14 mouse cellular contexts compared by ENCODE assay signal in genomic region chr3:151383326-151384019, GRCm38 (mm10). TPM values are rescaled to one million over a fixed set of nuclear protein-coding genes. Genes with fewer than 3 reads are reported as not detected.
DNase-seq lines count a peak whose midpoint lies in the region; ATAC-seq lines count a peak whose summit lies in the region.
"Had no signal": no experiment of that assay in that cellular context is flagged by ENCODE, and none has a peak within 500 bp of the region (broad histone marks: within the 10 kb centered on the region; RNA-seq: fewer than 3 reads in every experiment).

No protein-coding gene starts in this region.

- H3K4me1 ChIP-seq in forebrain, embryonic 16.5 days (replicated peaks; ENCODE audit: control insufficient read depth, insufficient read depth, low read length), result no peaks in the 10 kb centered on the region
- H3K4me1 ChIP-seq in hindbrain, embryonic 11.5 days (replicated peaks; ENCODE audit: control insufficient read depth, insufficient read depth, low read length), result no peaks in the 10 kb centered on the region
- H3K4me1 ChIP-seq: hindbrain, embryonic 10.5 days had no signal

- H3K27ac ChIP-seq in forebrain, embryonic 16.5 days (ENCODE audit: low read length), result no peak overlapping the region
- H3K27ac ChIP-seq in hindbrain, embryonic 11.5 days (ENCODE audit: low read depth, low read length), result no peak overlapping the region
- H3K27ac ChIP-seq: hindbrain, embryonic 10.5 days; left cerebral cortex, adult 2 months had no signal

- H3K4me3 ChIP-seq in forebrain, embryonic 16.5 days (replicated peaks; ENCODE audit: low read length), result no peak overlapping the region
- H3K4me3 ChIP-seq in hindbrain, embryonic 11.5 days (ENCODE audit: low read depth, low read length), result no peak overlapping the region
- H3K4me3 ChIP-seq: erythroblast, embryonic 14.5 days; hindbrain, embryonic 10.5 days; left cerebral cortex, adult 2 months had no signal

- 82% methylated on average over 5 of the region's 5 CpGs for WGBS in forebrain, embryonic 16.5 days
- WGBS in hindbrain, embryonic 11.5 days, result 79% methylated on average over 5 of the region's 5 CpGs

- H3K27me3 ChIP-seq in forebrain, embryonic 16.5 days (replicated peaks; ENCODE audit: control insufficient read depth, insufficient read depth, low read length), result no peaks in the 10 kb centered on the region
- H3K27me3 ChIP-seq in hindbrain, embryonic 11.5 days (ENCODE audit: control insufficient read depth, insufficient read depth, low read length), result no peaks in the 10 kb centered on the region

- H3K9ac ChIP-seq in forebrain, embryonic 16.5 days (replicated peaks; ENCODE audit: low read depth, low read length), result no peak overlapping the region
- H3K9ac ChIP-seq in hindbrain, embryonic 11.5 days (ENCODE audit: low read depth, low read length), result no peak overlapping the region

- ATAC-seq in common myeloid progenitor, adult 5-6 weeks (replicated peaks; ENCODE audit: low read depth, poor library complexity, severe bottlenecking), result peak; percentile 55
- no peak for ATAC-seq in forebrain, embryonic 16.5 days
- no peak for ATAC-seq in hindbrain, embryonic 11.5 days (ENCODE audit: low FRiP score)
- ATAC-seq: intestine, postnatal 0 days had no signal

- DNase-seq in adrenal gland, adult (ENCODE audit: inconsistent age in 2 of 2, low spot score in 1 of 2), result peak; percentile 36 to 65
- DNase-seq in adrenal gland, postnatal 10 days, result no peak
- DNase-seq in 3T3-L1 (ENCODE audit: low read depth, low spot score), result peak; percentile 53
- DNase-seq in kidney, postnatal 10 days, result peak; percentile 30
- no peak for DNase-seq in hindbrain, embryonic 11.5 days (ENCODE audit: low spot score)
- DNase-seq in spleen, postnatal 14 days (ENCODE audit: low spot score in 2 of 2), result no peak
- DNase-seq: embryo, embryonic 11 days; lung, postnatal 10 days had no signal

- H3K4me2 ChIP-seq in forebrain, embryonic 16.5 days (ENCODE audit: low read length), result no peak overlapping the region
- H3K4me2 ChIP-seq in hindbrain, embryonic 11.5 days (replicated peaks; ENCODE audit: low read depth, low read length), result no peak overlapping the region

- H3K36me3 ChIP-seq in forebrain, embryonic 16.5 days (ENCODE audit: control insufficient read depth, insufficient read depth), result no peaks in the 10 kb centered on the region
- H3K36me3 ChIP-seq in hindbrain, embryonic 11.5 days (ENCODE audit: control insufficient read depth, insufficient read depth, low read length), result no peaks in the 10 kb centered on the region
- H3K36me3 ChIP-seq: hindbrain, embryonic 10.5 days had no signal

- no peaks in the 10 kb centered on the region for H3K9me3 ChIP-seq in forebrain, embryonic 16.5 days (ENCODE audit: control insufficient read depth, low read length)
- no peaks in the 10 kb centered on the region for H3K9me3 ChIP-seq in hindbrain, embryonic 11.5 days (ENCODE audit: control insufficient read depth, low read length)
- H3K9me3 ChIP-seq: hindbrain, embryonic 10.5 days had no signal

RNA-seq across cellular contexts. Expression of gene Adgrl4, which starts 54.2 kb away (rescaled TPM):
- total RNA-seq in adrenal gland, postnatal 10 days (2021), result 10 to 100 TPM; 53.9 to 57.3 TPM
- 395 and 418 TPM in 2 replicates for total RNA-seq in common myeloid progenitor, adult 5-6 weeks (2017)
- polyA plus RNA-seq in forebrain, embryonic 16.5 days (2015; fragmentation: Nextera tagmentation; extraction: Ambion mirVana), result 14.3 and 19.7 TPM in 2 replicates
- polyA plus RNA-seq in hindbrain, embryonic 11.5 days (2014; fragmentation: Nextera tagmentation; extraction: Ambion mirVana), result 7.7 and 8.7 TPM in 2 replicates
- polyA plus RNA-seq: erythroblast, embryonic 14.5 days had no signal

Comparison
In these comparisons a context has a peak if more than half of its experiments do, and no peak if none do; other contexts are left out.
1. DNase-seq: peak in adrenal gland, adult (2 of 2), 3T3-L1 (single experiment) and kidney, postnatal 10 days (single experiment); none in adrenal gland, postnatal 10 days (single experiment), hindbrain, embryonic 11.5 days (single experiment) and spleen, postnatal 14 days (0 of 2).